Mouse (Mus musculus) MEL (cell line): ENCODE measurements around the gene Fam114a2. TPM values are rescaled to one million over a fixed set of nuclear protein-coding genes. Genes with fewer than 3 reads are reported as not detected.

ENCODE experiments used
- DNase-seq: peaks from one replicate; pipeline ENCODE4 v3.0.0; 2011; ENCODE audit warnings: low read depth, low spot score
- H3K27ac ChIP-seq: 2 replicates; pipeline ENCODE4 v1.5.1; 2012; ENCODE audit warnings: low read depth, mild to moderate bottlenecking, control low read depth, low read length, moderate library complexity; ENCODE audit not compliant: control insufficient read depth
- H3K27me3 ChIP-seq, 2 experiments: fragments of 150-350 bp in 1 of 2; sonication (generic) in 1 of 2; 2 replicates each; pipeline ENCODE4 v1.6.1; 2012; ENCODE audit warnings: low read length in 2 of 2, mild to moderate bottlenecking in 2 of 2, improper control_type of control experiment in 1 of 2, moderate library complexity in 1 of 2; ENCODE audit not compliant: insufficient read depth in 2 of 2, control insufficient read depth in 1 of 2
- H3K36me3 ChIP-seq, 2 experiments: 2 replicates each; pipeline ENCODE4 v1.6.1; 2012 to 2014; ENCODE audit warnings: low read length in 2 of 2, improper control_type of control experiment in 1 of 2, inconsistent platforms in 1 of 2, mild to moderate bottlenecking in 1 of 2; ENCODE audit not compliant: insufficient read depth in 2 of 2, control insufficient read depth in 1 of 2
- H3K4me1 ChIP-seq, 2 experiments: fragments of 150-350 bp in 1 of 2; sonication (generic) in 1 of 2; 2 replicates each; pipeline ENCODE4 v1.6.1; 2012; ENCODE audit warnings: low read length in 2 of 2, improper control_type of control experiment in 1 of 2, mild to moderate bottlenecking in 1 of 2; ENCODE audit not compliant: insufficient read depth in 2 of 2, control insufficient read depth in 1 of 2
- H3K4me3 ChIP-seq, 2 experiments: fragments of 150-350 bp in 1 of 2; sonication (generic) in 1 of 2; 2 replicates each; pipeline ENCODE4 v1.5.1; 2012; ENCODE audit warnings: low read depth in 2 of 2, low read length in 2 of 2, mild to moderate bottlenecking in 2 of 2, moderate library complexity in 2 of 2, control low read depth in 1 of 2, improper control_type of control experiment in 1 of 2; ENCODE audit not compliant: control insufficient read depth in 1 of 2, insufficient read depth in 1 of 2
- H3K79me2 ChIP-seq: 2 replicates; pipeline ENCODE4 v1.6.1; 2012; ENCODE audit warnings: mild to moderate bottlenecking, low read length, moderate library complexity; ENCODE audit not compliant: control insufficient read depth, poor library complexity, insufficient read depth
- H3K9ac ChIP-seq: 2 replicates; pipeline ENCODE4 v1.6.1; 2012; ENCODE audit warnings: low read depth, mild to moderate bottlenecking, control low read depth, low read length, moderate library complexity; ENCODE audit not compliant: control insufficient read depth, poor library complexity, severe bottlenecking
- H3K9me3 ChIP-seq: fragments of 150-350 bp; sonication (generic); replicated peaks from 2 replicates; pipeline ENCODE4 v1.6.1; 2012; ENCODE audit warnings: mild to moderate bottlenecking, low read length, improper control_type of control experiment, moderate library complexity; ENCODE audit not compliant: insufficient read depth
- BHLHE40 ChIP-seq: IDR thresholded peaks from 2 replicates; pipeline ENCODE4 v1.6.1; 2012; ENCODE audit warnings: low read depth, mild to moderate bottlenecking, inconsistent platforms, low read length, improper control_type of control experiment, borderline replicate concordance
- CHD1 ChIP-seq: IDR thresholded peaks from 2 replicates; pipeline ENCODE4 v1.6.1; 2012; ENCODE audit warnings: low read depth, mild to moderate bottlenecking, inconsistent platforms, low read length, improper control_type of control experiment
- CHD2 ChIP-seq: IDR thresholded peaks from 2 replicates; pipeline ENCODE4 v1.6.1; 2011; ENCODE audit warnings: low read length, improper control_type of control experiment
- E2F4 ChIP-seq: IDR thresholded peaks from 2 replicates; pipeline ENCODE4 v1.6.1; 2011; ENCODE audit warnings: low read depth, low read length, improper control_type of control experiment, borderline replicate concordance
- ELF1 ChIP-seq: IDR thresholded peaks from 2 replicates; pipeline ENCODE4 v1.6.1; 2014; ENCODE audit warnings: low read depth, mild to moderate bottlenecking, inconsistent platforms, low read length, improper control_type of control experiment, moderate library complexity
- GABPA ChIP-seq: IDR thresholded peaks from 2 replicates; pipeline ENCODE4 v1.6.1; 2012; ENCODE audit warnings: low read depth, mild to moderate bottlenecking, inconsistent platforms, low read length, improper control_type of control experiment, moderate library complexity
- JUND ChIP-seq: IDR thresholded peaks from 2 replicates; pipeline ENCODE4 v1.6.1; 2011; ENCODE audit warnings: low read depth, mild to moderate bottlenecking, improper control_type of control experiment, low read length
- MAFK ChIP-seq: IDR thresholded peaks from 2 replicates; pipeline ENCODE4 v1.6.1; 2011; ENCODE audit warnings: low read depth, mild to moderate bottlenecking, low read length, improper control_type of control experiment, borderline replicate concordance
- MAZ ChIP-seq: IDR thresholded peaks from 2 replicates; pipeline ENCODE4 v1.6.1; 2012; ENCODE audit warnings: low read depth, mild to moderate bottlenecking, inconsistent platforms, low read length, improper control_type of control experiment
- MXI1 ChIP-seq: IDR thresholded peaks from 2 replicates; pipeline ENCODE4 v1.6.1; 2011; ENCODE audit warnings: mild to moderate bottlenecking, low read depth, low read length, improper control_type of control experiment
- MYC ChIP-seq: IDR thresholded peaks from 2 replicates; pipeline ENCODE4 v1.6.1; 2011; ENCODE audit warnings: low read depth, mild to moderate bottlenecking, low read length, improper control_type of control experiment, moderate library complexity
- NELFE ChIP-seq: IDR thresholded peaks from 2 replicates; pipeline ENCODE4 v1.6.1; 2011; ENCODE audit warnings: low read depth, low read length, improper control_type of control experiment
- POLR2A ChIP-seq, 2 experiments: IDR thresholded peaks; 2 replicates each; pipeline ENCODE4 v1.6.1; 2011 to 2012; ENCODE audit warnings: low read length in 2 of 2, mild to moderate bottlenecking in 2 of 2, control low read depth in 1 of 2, improper control_type of control experiment in 1 of 2, low read depth in 1 of 2, moderate library complexity in 1 of 2; ENCODE audit not compliant: control insufficient read depth in 1 of 2, insufficient read depth in 1 of 2, poor library complexity in 1 of 2
- POLR2AphosphoS2 ChIP-seq: IDR thresholded peaks from 2 replicates; pipeline ENCODE4 v1.6.1; 2011; ENCODE audit warnings: low read length, improper control_type of control experiment
- POLR2AphosphoS5 ChIP-seq: IDR thresholded peaks from 2 replicates; pipeline ENCODE4 v1.6.1; 2012; ENCODE audit warnings: low read depth, borderline replicate concordance, mild to moderate bottlenecking, inconsistent platforms, low read length, moderate library complexity, mixed read lengths
- RAD21 ChIP-seq: IDR thresholded peaks from 2 replicates; pipeline ENCODE4 v1.6.1; 2011; ENCODE audit warnings: mild to moderate bottlenecking, low read depth, low read length, improper control_type of control experiment
- RCOR1 ChIP-seq: IDR thresholded peaks from 2 replicates; pipeline ENCODE4 v1.6.1; 2012; ENCODE audit warnings: low read depth, mild to moderate bottlenecking, inconsistent platforms, low read length, improper control_type of control experiment
- SMC3 ChIP-seq: IDR thresholded peaks from 2 replicates; pipeline ENCODE4 v1.6.1; 2011; ENCODE audit warnings: low read depth, low read length, improper control_type of control experiment
- TAL1 ChIP-seq: IDR thresholded peaks from 2 replicates; pipeline ENCODE4 v1.6.1; 2012; ENCODE audit warnings: mild to moderate bottlenecking, inconsistent platforms, low read length, moderate library complexity, mixed read lengths
- TBP ChIP-seq: IDR thresholded peaks from 2 replicates; pipeline ENCODE4 v1.8.0; 2011; ENCODE audit warnings: low read depth, low read length, improper control_type of control experiment
- TCF12 ChIP-seq: IDR thresholded peaks from 2 replicates; pipeline ENCODE4 v1.6.1; 2014; ENCODE audit warnings: low read depth, mild to moderate bottlenecking, inconsistent platforms, low read length, improper control_type of control experiment, moderate library complexity
- USF1 ChIP-seq: IDR thresholded peaks from 2 replicates; pipeline ENCODE4 v1.6.1; 2014; ENCODE audit warnings: low read depth, mild to moderate bottlenecking, inconsistent platforms, low read length, improper control_type of control experiment, moderate library complexity
- USF2 ChIP-seq, 2 experiments: IDR thresholded peaks; 2 replicates each; pipeline ENCODE4 v1.6.1; 2011 to 2012; ENCODE audit warnings: improper control_type of control experiment in 2 of 2, low read length in 2 of 2, borderline replicate concordance in 1 of 2, inconsistent platforms in 1 of 2, low read depth in 1 of 2, mild to moderate bottlenecking in 1 of 2; ENCODE audit not compliant: insufficient read depth in 1 of 2
- ZC3H11A ChIP-seq: IDR thresholded peaks from 2 replicates; pipeline ENCODE4 v1.6.1; 2012; ENCODE audit warnings: low read depth, mild to moderate bottlenecking, inconsistent platforms, low read length, improper control_type of control experiment
- ZMIZ1 ChIP-seq: IDR thresholded peaks from 2 replicates; pipeline ENCODE4 v1.6.1; 2012; ENCODE audit warnings: low read depth, mild to moderate bottlenecking, inconsistent platforms, low read length, improper control_type of control experiment, moderate library complexity
- polyA plus RNA-seq, 2 experiments: library from polyadenylated mRNA; stranded (reverse) in 1 of 2; unstranded in 1 of 2; fragments of >175 nt in 1 of 2; fragments of >200 nt in 1 of 2; gene quantifications; 2 replicates each; pipeline versions ENCODE4 v1.2.1 to v1.2.4; 2012; ENCODE audit warnings: low replicate concordance in 2 of 2, low read depth in 1 of 2; ENCODE audit not compliant: insufficient read length in 2 of 2, insufficient read depth in 1 of 2, missing spikeins in 1 of 2
- total RNA-seq: library from RNA; depleted of rRNA; stranded (reverse); fragments of 300-350 nt; gene quantifications from 2 replicates; pipeline ENCODE4 v1.2.3, GENCODE M21; 2012

The Fam114a2 gene
- total and polyA plus RNA-seq, 3 experiments = 39.5 to 42.3 TPM; not detected in 1

GRCm38 (mm10) chr11:57540681-57541080, 22.3 kb upstream of the Fam114a2 start:
- no peaks in the 10 kb centered on the region for H3K36me3 ChIP-seq
- H3K27ac ChIP-seq = no peak overlapping the region
- TF ChIP-seq GABPA (no peak), MAFK (no peak), E2F4 (no peak), TCF12 (no peak), TAL1 (no peak)
- H3K79me2 ChIP-seq = no peaks in the 10 kb centered on the region
- no peaks in the 10 kb centered on the region for H3K9me3 ChIP-seq
- no peak overlapping the region for H3K9ac ChIP-seq
- no peaks in the 10 kb centered on the region for H3K27me3 ChIP-seq
- no peak overlapping the region for H3K4me3 ChIP-seq
- DNase-seq = no peak
- H3K4me1 ChIP-seq = no peaks in the 10 kb centered on the region

GRCm38 (mm10) chr11:57539841-57540418, 21.5 kb upstream of the Fam114a2 start:
- no peak overlapping the region for H3K9ac ChIP-seq
- TF ChIP-seq USF1 (no peak), POLR2AphosphoS5 (no peak), GABPA (no peak), MAZ (no peak), USF2 (IDR thresholded peaks at IDR 0.05; ENCODE audit: borderline replicate concordance in 1 of 2, insufficient read depth in 1 of 2, low read depth in 1 of 2, low read length in 2 of 2) (no peak), SMC3 (no peak), E2F4 (no peak), ZC3H11A (no peak), RAD21 (no peak), CHD1 (no peak), RCOR1 (no peak), MYC (no peak)
- TF ChIP-seq, all 39 proteins: peak for 0
- Histone ChIP-seq H3K27me3 (no peaks in the 10 kb centered on the region), H3K79me2 (no peaks in the 10 kb centered on the region), H3K4me1 (no peaks in the 10 kb centered on the region), H3K4me3 (no peak overlapping the region), H3K27ac (no peak overlapping the region), H3K36me3 (no peaks in the 10 kb centered on the region), H3K9me3 (no peaks in the 10 kb centered on the region)
- no peak for DNase-seq

- no peaks in the 10 kb centered on the region for H3K9me3 ChIP-seq
- TF ChIP-seq TBP = no peak
- no peak for TF ChIP-seq ELF1
- no peak for TF ChIP-seq CHD2
- TF ChIP-seq E2F4 = no peak
- TF ChIP-seq MXI1 = no peak
- no peak for TF ChIP-seq CHD1
- no peak for TF ChIP-seq ZC3H11A
- no peak for TF ChIP-seq JUND
- no peak for TF ChIP-seq MAFK
- no peak for TF ChIP-seq MAZ
- TF ChIP-seq POLR2AphosphoS2 = no peak
- no peak for TF ChIP-seq USF2 (IDR thresholded peaks at IDR 0.05; ENCODE audit: borderline replicate concordance in 1 of 2, insufficient read depth in 1 of 2, low read depth in 1 of 2, low read length in 2 of 2)
- no peak for TF ChIP-seq NELFE
- no peak for TF ChIP-seq POLR2A (IDR thresholded peaks at IDR 0.05; ENCODE audit: control insufficient read depth in 1 of 2, insufficient read depth in 1 of 2, low read depth in 1 of 2, low read length in 2 of 2, poor library complexity in 1 of 2)
- TF ChIP-seq BHLHE40 = no peak
- no peak for TF ChIP-seq RAD21
- TF ChIP-seq ZMIZ1 = no peak
- no peaks in the 10 kb centered on the region for H3K4me1 ChIP-seq
- no peak overlapping the region for H3K27ac ChIP-seq
- H3K9ac ChIP-seq = no peak overlapping the region
- no peak for DNase-seq
- no peaks in the 10 kb centered on the region for H3K27me3 ChIP-seq
- H3K36me3 ChIP-seq = no peaks in the 10 kb centered on the region; a peak in 2 of 4 replicates
- no peaks in the 10 kb centered on the region for H3K79me2 ChIP-seq
- no peak overlapping the region for H3K4me3 ChIP-seq
Measured at GRCm38 (mm10) chr11:57535912-57536311, 17.5 kb upstream of the Fam114a2 start.
